Mouse (Mus musculus): ENCODE data around the gene Nmnat2.

Nmnat2 gene

GRCm38 (mm10) chr1:153021034-153021638, 66.3 kb downstream of the Nmnat2 start:
- no peak for DNase-seq

- DNase-seq, result no peak
Observed at GRCm38 (mm10) chr1:153023018-153023417, 68.2 kb downstream of the Nmnat2 start.

- no peak for DNase-seq
Observed at GRCm38 (mm10) chr1:153023875-153024274, 69.1 kb downstream of the Nmnat2 start.

- DNase-seq, result no peak
Observed at GRCm38 (mm10) chr1:153024453-153024852, 69.7 kb downstream of the Nmnat2 start.

- no peak for DNase-seq
Observed at GRCm38 (mm10) chr1:153031345-153031744, 76.6 kb downstream of the Nmnat2 start.

- DNase-seq, result no peak
Observed at GRCm38 (mm10) chr1:153031954-153032353, 77.2 kb downstream of the Nmnat2 start.

GRCm38 (mm10) chr1:153033145-153033908, 78.5 kb downstream of the Nmnat2 start:
- no peak for DNase-seq

GRCm38 (mm10) chr1:153034064-153034463, 79.3 kb downstream of the Nmnat2 start:
- DNase-seq, result no peak

- DNase-seq, result peak; percentile 84
Observed at GRCm38 (mm10) chr1:153035328-153035944, 80.6 kb downstream of the Nmnat2 start.

GRCm38 (mm10) chr1:153037353-153038345, 82.9 kb downstream of the Nmnat2 start:
- DNase-seq, result no peak

GRCm38 (mm10) chr1:153040091-153040490, 85.3 kb downstream of the Nmnat2 start:
- DNase-seq, result peak; percentile 84

GRCm38 (mm10) chr1:153041046-153041445, 86.3 kb downstream of the Nmnat2 start:
- DNase-seq, result no peak

GRCm38 (mm10) chr1:153042318-153042717, 87.5 kb downstream of the Nmnat2 start:
- DNase-seq, result no peak

- no peak for DNase-seq
Observed at GRCm38 (mm10) chr1:153043332-153043731, 88.5 kb downstream of the Nmnat2 start.

- DNase-seq, result peak; percentile 92
Observed at GRCm38 (mm10) chr1:153045368-153045767, 90.6 kb downstream of the Nmnat2 start.

GRCm38 (mm10) chr1:153048147-153048878, 93.5 kb downstream of the Nmnat2 start:
- peak; percentile 78 for DNase-seq

- no peak for DNase-seq
Observed at GRCm38 (mm10) chr1:153049451-153049850, 94.7 kb downstream of the Nmnat2 start.

- no peak for DNase-seq
Observed at GRCm38 (mm10) chr1:153051474-153051873, 96.7 kb downstream of the Nmnat2 start.

GRCm38 (mm10) chr1:153053619-153054018, 98.8 kb downstream of the Nmnat2 start:
- no peak for DNase-seq

- peak; percentile 86 for DNase-seq
Observed at GRCm38 (mm10) chr1:153054112-153054821, 99.5 kb downstream of the Nmnat2 start.

GRCm38 (mm10) chr1:153058290-153058689, 103.5 kb downstream of the Nmnat2 start:
- DNase-seq, result peak; percentile 77
